Mouse (Mus musculus) left cerebral cortex, adult 2 months (tissue): ENCODE results near the gene Morn3. TPM values are rescaled to one million over a fixed set of nuclear protein-coding genes. Genes with fewer than 3 reads are reported as not detected.
A peak's percentile ranks its signal among the peaks of the same experiment; 100 is the strongest.

ENCODE experiments used
- DNase-seq, 2 experiments: peaks; one replicate each; pipeline ENCODE4 v3.0.0; 2021 to 2022; ENCODE audit warnings: low spot score in 2 of 2, mixed read lengths in 1 of 2; ENCODE audit errors: extremely low spot score in 1 of 2
- H3K27ac ChIP-seq: fragments of 200-600 bp; 2 replicates; pipeline ENCODE4 v1.8.1; 2022
- H3K4me3 ChIP-seq: fragments of 200-600 bp; 2 replicates; pipeline ENCODE4 v1.8.1; 2022
- CTCF ChIP-seq: fragments of 200-600 bp; IDR thresholded peaks from 2 replicates; pipeline ENCODE4 v1.8.1; 2022; ENCODE audit warnings: antibody characterized with exemption, mild to moderate bottlenecking, moderate library complexity
- intact Hi-C: fragments of 180-260 bp; cut with DNase I; formaldehyde crosslinking; loops from one replicate; pipeline ENCODE4 v1.15.1; 2025
- total RNA-seq, 2 experiments: library from RNA; stranded (reverse); gene quantifications; 2 replicates each; pipeline ENCODE4 v1.2.3; 2021

The Morn3 gene
- total RNA-seq, 2 experiments from 2014 or later, result not detected

- DNase-seq, result no peak
- Histone ChIP-seq H3K4me3 (no peak overlapping the region), H3K27ac (no peak overlapping the region)
- TF ChIP-seq CTCF, result no peak
- intact Hi-C loops, result no loop called here
Measured at GRCm38 (mm10) chr5:123035089-123035488, 11.7 kb downstream of the Morn3 start.

DNA sequence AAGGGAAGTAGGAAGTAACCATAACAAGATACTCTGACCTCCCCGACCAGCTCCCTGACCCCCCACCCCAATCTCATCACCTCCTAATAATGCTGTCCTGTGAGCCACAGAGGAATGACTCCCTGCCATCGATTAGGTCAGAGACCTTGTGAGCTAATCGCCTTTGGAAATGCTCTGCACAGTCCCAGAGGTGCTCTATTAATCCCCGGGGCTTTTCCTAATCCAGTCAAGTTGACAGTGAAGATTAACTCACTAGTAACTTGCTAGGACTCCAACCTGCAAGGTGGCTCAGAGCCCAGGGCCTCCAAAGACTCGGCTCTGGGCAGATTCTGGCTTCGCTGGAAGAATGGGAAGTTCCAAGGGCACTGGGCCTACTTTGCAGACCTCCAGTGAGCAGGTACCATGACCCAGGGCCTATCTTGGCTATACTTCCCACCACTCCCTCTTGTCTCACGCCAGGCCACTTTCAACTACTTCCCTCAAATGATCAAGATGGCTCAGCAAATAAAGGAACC lies 13.1 kb downstream of the Morn3 start:
- H3K27ac ChIP-seq, result no peak overlapping the region
- no peak overlapping the region for H3K4me3 ChIP-seq
- TF ChIP-seq CTCF, result no peak
- no peak for DNase-seq
- intact Hi-C loops, result no loop called here

DNA sequence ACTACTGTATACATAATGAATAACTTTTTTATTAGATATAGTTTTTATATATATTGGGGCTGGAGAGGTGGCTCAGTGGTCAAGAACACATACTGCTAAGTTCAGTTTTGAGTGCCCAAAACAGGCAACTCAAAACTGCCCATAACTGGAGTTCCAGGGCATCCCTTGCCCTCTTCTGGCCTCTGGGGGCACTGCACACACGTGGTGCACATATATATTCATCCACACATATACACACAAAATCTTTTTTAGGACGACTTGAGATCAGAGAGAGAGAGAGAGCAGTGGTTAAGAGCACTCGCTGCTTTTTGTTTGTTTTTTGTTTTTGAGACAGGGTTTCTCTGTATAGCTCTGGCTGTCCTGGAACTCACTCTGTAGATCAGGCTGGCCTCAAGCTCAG lies 15.5 kb downstream of the Morn3 start:
- no peak; the same call in none of the 2 replicates for TF ChIP-seq CTCF
- no peak overlapping the region for H3K27ac ChIP-seq
- DNase-seq, result no peak
- intact Hi-C loops, result no loop called here
- H3K4me3 ChIP-seq, result no peak overlapping the region

DNA sequence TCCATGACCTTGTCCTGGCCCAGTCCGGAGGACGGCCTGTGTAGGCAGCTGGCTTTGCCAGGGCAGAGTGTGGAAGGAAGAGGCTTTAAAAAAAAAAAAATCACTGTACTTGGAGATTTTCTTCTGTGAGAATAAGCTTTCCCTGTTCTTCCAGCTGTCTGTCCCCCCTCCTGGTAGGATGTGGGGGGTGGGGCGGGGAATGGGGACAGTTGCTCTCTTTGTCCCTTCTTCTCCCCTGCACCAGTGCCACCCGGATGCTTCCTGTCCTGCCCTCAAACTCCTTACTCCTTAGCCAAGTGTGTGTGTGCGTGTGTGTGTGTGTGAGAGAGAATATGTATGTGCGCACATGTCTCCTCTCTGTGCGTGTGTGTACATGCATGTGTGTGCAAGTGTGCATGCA lies 17.1 kb downstream of the Morn3 start:
- intact Hi-C loops, result no loop called here
- H3K27ac ChIP-seq, result no peak overlapping the region
- no peak for DNase-seq

GRCm38 (mm10) chr5:123027436-123027835 lies 19.4 kb downstream of the Morn3 start:
- intact Hi-C loops, result no loop called here
- Histone ChIP-seq H3K4me3 (no peak overlapping the region), H3K27ac (no peak overlapping the region)
- no peak for DNase-seq
- TF ChIP-seq CTCF, result no peak

More for the DNA sequence above, 17.1 kb downstream of the Morn3 start:
- no peak for TF ChIP-seq CTCF
- H3K4me3 ChIP-seq, result no peak overlapping the region

- no peak for TF ChIP-seq CTCF
- intact Hi-C loops, result no loop called here
- no peak for DNase-seq
- H3K4me3 ChIP-seq, result no peak overlapping the region
- H3K27ac ChIP-seq, result no peak overlapping the region
Measured at GRCm38 (mm10) chr5:123026414-123026813, 20.4 kb downstream of the Morn3 start.

- Histone ChIP-seq H3K4me3 (no peak overlapping the region), H3K27ac (no peak overlapping the region)
- DNase-seq, result no peak
- no peak for TF ChIP-seq CTCF
- intact Hi-C loops, result no loop called here
Measured at GRCm38 (mm10) chr5:123024965-123025573, 21.7 kb downstream of the Morn3 start.

GRCm38 (mm10) chr5:123024312-123024711 lies 22.5 kb downstream of the Morn3 start:
- no peak overlapping the region for H3K4me3 ChIP-seq
- no peak for TF ChIP-seq CTCF
- DNase-seq, result no peak
- H3K27ac ChIP-seq, result no peak overlapping the region
- intact Hi-C loops, result no loop called here

- Histone ChIP-seq H3K4me3 (no peak overlapping the region), H3K27ac (no peak overlapping the region)
- TF ChIP-seq CTCF, result no peak
- DNase-seq, result no peak
- intact Hi-C loops, result no loop called here
Measured at GRCm38 (mm10) chr5:123023049-123023448, 23.8 kb downstream of the Morn3 start.

- no peak for DNase-seq
- Histone ChIP-seq H3K4me3 (no peak overlapping the region), H3K27ac (no peak overlapping the region)
- intact Hi-C loops, result no loop called here
- no peak for TF ChIP-seq CTCF
Measured at GRCm38 (mm10) chr5:123021438-123021837, 25.4 kb downstream of the Morn3 start.

- Histone ChIP-seq H3K27ac (no peak overlapping the region), H3K4me3 (no peak overlapping the region)
- intact Hi-C loops, result no loop called here
- no peak for DNase-seq
- TF ChIP-seq CTCF, result no peak
Measured at GRCm38 (mm10) chr5:123020426-123020825, 26.4 kb downstream of the Morn3 start.

DNA sequence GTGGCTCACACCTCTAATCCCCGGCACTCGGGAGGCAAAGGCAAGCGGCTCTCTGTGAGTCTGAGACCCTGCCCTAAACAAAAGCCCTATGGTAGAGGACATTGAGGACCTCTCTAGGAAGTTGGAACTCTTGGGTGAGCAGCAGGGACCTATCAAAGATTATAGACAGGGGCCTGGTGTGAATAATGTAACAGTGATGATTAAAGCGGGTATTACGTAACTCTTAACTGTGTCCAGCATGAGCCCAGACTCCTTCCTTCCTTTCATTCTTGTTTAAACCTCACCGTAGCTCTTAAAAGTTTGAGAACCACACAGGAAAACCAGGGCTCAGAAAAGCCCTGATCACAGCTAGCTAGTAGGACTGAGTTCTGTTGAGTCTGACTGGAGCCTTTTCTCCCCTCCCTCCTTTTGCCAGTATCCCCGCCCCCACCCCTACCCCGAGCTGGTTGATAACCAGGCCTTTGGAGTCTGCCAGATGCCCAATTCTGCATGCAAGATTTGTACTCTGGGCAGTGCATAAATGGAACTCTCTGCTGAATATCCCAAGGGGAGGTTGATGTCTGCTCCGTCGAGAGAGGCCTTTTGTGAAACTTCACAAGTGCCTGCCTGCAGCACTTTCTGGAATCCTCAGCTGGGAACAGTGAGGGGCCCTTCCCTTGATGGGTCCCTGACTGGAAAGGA lies 27.3 kb downstream of the Morn3 start:
- intact Hi-C loops, result no loop called here
- no peak for DNase-seq
- no peak for TF ChIP-seq CTCF
- Histone ChIP-seq H3K27ac (peak overlapping the region; percentile 64), H3K4me3 (no peak overlapping the region)

GRCm38 (mm10) chr5:123017504-123017903 lies 29.3 kb downstream of the Morn3 start:
- H3K4me3 ChIP-seq, result no peak overlapping the region
- intact Hi-C loops, result no loop called here
- TF ChIP-seq CTCF, result no peak
- DNase-seq, result no peak
- H3K27ac ChIP-seq, result no peak overlapping the region
